Mouse (Mus musculus) lung, embryonic 16.5 days (tissue): Measurements from ENCODE around the gene Rev1. TPM values are rescaled to one million over a fixed set of nuclear protein-coding genes. Genes with fewer than 3 reads are reported as not detected.

Experiments
- ATAC-seq: fragments of 200-750 bp; cut with Nextera tagmentation; 2 replicates; pipeline ENCODE4 v1.8.0; 2017; ENCODE audit warnings: low read depth, mild to moderate bottlenecking, moderate library complexity
- H3K27ac ChIP-seq: fragments of 300-500 bp; sonication (generic); 2 replicates; pipeline ENCODE4 v1.5.1; 2014; ENCODE audit warnings: mild to moderate bottlenecking, control low read depth, low read length
- H3K27me3 ChIP-seq: fragments of 300-500 bp; sonication (generic); 2 replicates; pipeline ENCODE4 v1.6.1; 2014; ENCODE audit warnings: low read depth, low read length, mixed read lengths; ENCODE audit not compliant: control insufficient read depth, insufficient read depth
- H3K36me3 ChIP-seq: fragments of 300-500 bp; sonication (generic); 2 replicates; pipeline ENCODE4 v1.6.1; 2014; ENCODE audit warnings: low read length; ENCODE audit not compliant: control insufficient read depth, insufficient read depth
- H3K4me1 ChIP-seq: fragments of 300-500 bp; sonication (generic); replicated peaks from 2 replicates; pipeline ENCODE4 v1.6.1; 2014; ENCODE audit warnings: low read length, mixed read lengths; ENCODE audit not compliant: control insufficient read depth, insufficient read depth
- H3K4me2 ChIP-seq: fragments of 300-500 bp; sonication (generic); 2 replicates; pipeline ENCODE4 v1.6.1; 2014; ENCODE audit warnings: low read depth, low read length, control low read depth
- H3K4me3 ChIP-seq: fragments of 300-500 bp; sonication (generic); 2 replicates; pipeline ENCODE4 v1.5.1; 2014; ENCODE audit warnings: mild to moderate bottlenecking, low read length, control low read depth
- H3K9ac ChIP-seq: fragments of 300-500 bp; sonication (generic); 2 replicates; pipeline ENCODE4 v1.6.1; 2014; ENCODE audit warnings: low read length, control low read depth
- H3K9me3 ChIP-seq: fragments of 300-500 bp; sonication (generic); 2 replicates; pipeline ENCODE4 v1.6.1; 2016; ENCODE audit warnings: low read length; ENCODE audit not compliant: control insufficient read depth
- WGBS: fragments of 180-500 bp; shearing (Covaris S2); extraction: QIAGEN DNeasy Blood & Tissue Kit; methylation state at CpG from one replicate; pipeline ENCODE4 v1.1.7; 2014; 5-methylcytosine and 5-hydroxymethylcytosine counted together
- polyA plus RNA-seq: library from polyadenylated mRNA; unstranded; fragments of >200 nt; fragmentation: Nextera tagmentation; extraction: Ambion mirVana; gene quantifications from 2 replicates; pipeline ENCODE4 v1.2.1, GENCODE M21; 2015

Rev1 gene
- polyA plus RNA-seq, 1 experiment from 2014 or later, result 20.6 TPM

GRCm38 (mm10) chr1:38139396-38139795, 9.8 kb upstream of the Rev1 start:
- Histone ChIP-seq H3K9ac (no peak overlapping the region), H3K27ac (no peak overlapping the region), H3K27me3 (no peaks in the 10 kb centered on the region), H3K4me1 (no peaks in the 10 kb centered on the region), H3K4me3 (no peak overlapping the region), H3K36me3 (no peaks in the 10 kb centered on the region), H3K4me2 (no peak overlapping the region), H3K9me3 (no peaks in the 10 kb centered on the region)
- ATAC-seq, result no peak
- 78% methylated on average over 2 of the region's 2 CpGs for WGBS

- 39% methylated on average over 6 of the region's 6 CpGs for WGBS
Measured at GRCm38 (mm10) chr1:38132942-38133341, 3.3 kb upstream of the Rev1 start.

DNA sequence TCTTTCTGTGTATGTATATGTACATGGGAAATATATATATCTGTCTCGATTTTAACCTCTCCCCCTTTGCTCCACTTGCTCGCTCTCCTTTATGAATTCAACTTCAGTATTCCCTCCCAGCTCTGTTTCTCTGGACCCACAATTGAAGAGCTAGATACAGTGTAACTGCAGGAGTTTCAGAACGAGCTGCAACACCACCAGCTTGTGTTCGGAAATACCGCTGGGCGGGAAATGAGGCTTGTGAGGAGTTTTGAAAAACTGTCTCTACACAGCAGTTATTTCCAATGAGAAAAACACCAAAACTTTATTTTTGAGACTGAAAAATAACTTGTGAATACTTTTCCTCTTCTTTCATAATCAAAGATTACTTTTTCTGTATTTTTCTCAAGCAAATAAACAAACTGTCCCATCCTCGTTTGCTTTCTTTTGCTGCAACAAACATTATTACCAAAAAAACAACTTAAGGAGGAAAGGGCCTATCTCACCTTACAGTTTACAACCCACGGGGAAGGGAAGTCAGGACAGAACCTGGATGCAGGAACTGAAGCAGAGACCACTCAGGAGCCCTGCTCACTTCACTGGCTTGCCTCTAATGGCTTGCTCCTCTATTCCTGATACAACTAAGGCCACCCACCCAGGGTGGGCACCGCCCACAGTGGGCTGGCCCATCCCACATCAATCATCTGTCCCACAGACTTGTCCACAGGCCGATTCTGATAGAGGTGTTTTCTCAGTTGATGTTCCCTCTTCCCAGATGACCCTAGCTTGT, 1.3 kb upstream of the Rev1 start:
- Histone ChIP-seq H3K4me2 (no peak overlapping the region), H3K27me3 (no peaks in the 10 kb centered on the region), H3K9me3 (no peaks in the 10 kb centered on the region), H3K4me3 (no peak overlapping the region), H3K4me1 (peaks cover 11% of the 10 kb centered on the region), H3K36me3 (no peaks in the 10 kb centered on the region), H3K27ac (no peak overlapping the region), H3K9ac (no peak overlapping the region)
- 34% methylated on average over 10 of the region's 10 CpGs for WGBS
- no peak for ATAC-seq

More at GRCm38 (mm10) chr1:38132942-38133341, 3.3 kb upstream of the Rev1 start:
- H3K9me3 ChIP-seq, result no peaks in the 10 kb centered on the region
- no peak overlapping the region for H3K4me2 ChIP-seq
- H3K27ac ChIP-seq, result no peak overlapping the region
- no peaks in the 10 kb centered on the region for H3K36me3 ChIP-seq
- peaks cover 6% of the 10 kb centered on the region for H3K4me1 ChIP-seq
- no peak overlapping the region for H3K4me3 ChIP-seq
- no peaks in the 10 kb centered on the region for H3K27me3 ChIP-seq
- no peak overlapping the region for H3K9ac ChIP-seq
- ATAC-seq, result no peak

- H3K27ac ChIP-seq, result peak overlapping the region; percentile 84
- peaks cover 14% of the 10 kb centered on the region for H3K4me1 ChIP-seq
- no peaks in the 10 kb centered on the region for H3K36me3 ChIP-seq
- H3K9me3 ChIP-seq, result no peaks in the 10 kb centered on the region
- peak overlapping the region; percentile 86 for H3K4me3 ChIP-seq
- H3K27me3 ChIP-seq, result no peaks in the 10 kb centered on the region
- under 1% methylated on average over 53 of the region's 68 CpGs for WGBS
- peak overlapping the region; percentile 88 for H3K9ac ChIP-seq
- H3K4me2 ChIP-seq, result peak overlapping the region; percentile 91
- no peak; the same call in 1 of the 2 replicates for ATAC-seq
Measured at GRCm38 (mm10) chr1:38128919-38129436, 623 bp downstream of the Rev1 start.

DNA sequence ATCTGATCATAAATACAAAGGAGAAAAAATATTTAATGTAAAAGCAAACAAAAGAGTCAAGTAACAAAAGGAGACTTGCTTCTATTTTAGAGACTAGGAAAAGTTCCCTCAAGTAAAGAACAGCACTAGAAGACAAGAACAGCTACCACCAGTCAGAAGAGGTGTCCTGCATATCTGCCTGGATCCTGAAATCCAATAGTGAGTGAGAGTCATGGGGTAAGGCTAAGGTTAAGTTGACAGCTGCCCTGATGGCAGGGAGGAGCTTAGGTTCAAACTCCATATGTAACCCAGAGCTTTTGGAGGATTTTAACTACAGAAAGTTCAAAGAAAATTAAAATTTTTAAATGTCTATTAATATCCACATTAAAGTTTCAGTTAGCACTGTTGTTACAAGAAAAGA, 2.6 kb downstream of the Rev1 start:
- Histone ChIP-seq H3K27me3 (no peaks in the 10 kb centered on the region), H3K4me3 (no peak overlapping the region), H3K27ac (no peak overlapping the region), H3K9me3 (no peaks in the 10 kb centered on the region), H3K9ac (no peak overlapping the region), H3K4me2 (no peak overlapping the region), H3K4me1 (peaks cover 14% of the 10 kb centered on the region), H3K36me3 (no peaks in the 10 kb centered on the region)
- ATAC-seq, result no peak

DNA sequence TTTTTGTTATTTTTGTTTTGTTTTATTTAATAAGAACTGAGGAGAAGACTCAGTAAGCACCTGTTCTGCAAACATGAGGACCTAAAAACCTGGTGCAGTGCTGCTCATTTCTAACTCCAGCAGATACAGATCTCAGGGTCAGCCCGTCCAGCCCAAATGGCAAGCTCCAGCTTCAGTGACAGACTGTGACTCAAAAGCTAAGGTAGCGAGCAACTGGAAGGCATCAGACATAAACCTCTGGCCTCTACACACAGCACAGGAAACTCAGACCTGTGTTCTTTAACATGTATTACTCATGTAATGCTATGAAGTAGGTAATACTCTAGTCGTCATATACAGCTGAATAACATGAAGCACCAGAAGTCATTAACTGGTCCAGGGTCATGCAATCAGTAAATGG, 3.2 kb downstream of the Rev1 start:
- no peaks in the 10 kb centered on the region for H3K27me3 ChIP-seq
- no peak overlapping the region for H3K27ac ChIP-seq
- H3K36me3 ChIP-seq, result no peaks in the 10 kb centered on the region
- H3K9me3 ChIP-seq, result no peaks in the 10 kb centered on the region
- ATAC-seq, result no peak
- 85% methylated on average over 3 of the region's 3 CpGs for WGBS
- H3K4me3 ChIP-seq, result no peak overlapping the region
- H3K9ac ChIP-seq, result no peak overlapping the region
- H3K4me2 ChIP-seq, result no peak overlapping the region
- peaks cover 14% of the 10 kb centered on the region for H3K4me1 ChIP-seq

GRCm38 (mm10) chr1:38124261-38124660, 5.3 kb downstream of the Rev1 start:
- Histone ChIP-seq H3K4me2 (no peak overlapping the region), H3K9me3 (no peaks in the 10 kb centered on the region), H3K4me3 (no peak overlapping the region), H3K4me1 (peaks cover 14% of the 10 kb centered on the region), H3K36me3 (no peaks in the 10 kb centered on the region), H3K27ac (no peak overlapping the region), H3K9ac (no peak overlapping the region), H3K27me3 (no peaks in the 10 kb centered on the region)
- no peak for ATAC-seq

GRCm38 (mm10) chr1:38120877-38121276, 8.7 kb downstream of the Rev1 start:
- Histone ChIP-seq H3K9me3 (no peaks in the 10 kb centered on the region), H3K27me3 (no peaks in the 10 kb centered on the region), H3K4me2 (no peak overlapping the region), H3K4me3 (no peak overlapping the region), H3K27ac (no peak overlapping the region), H3K36me3 (no peaks in the 10 kb centered on the region), H3K4me1 (0 out of 2 replicates have a peak, but pooled peaks cover 3% of the 10 kb centered on the region), H3K9ac (no peak overlapping the region)
- ATAC-seq, result no peak
- 68% methylated on average over 5 of the region's 5 CpGs for WGBS

DNA sequence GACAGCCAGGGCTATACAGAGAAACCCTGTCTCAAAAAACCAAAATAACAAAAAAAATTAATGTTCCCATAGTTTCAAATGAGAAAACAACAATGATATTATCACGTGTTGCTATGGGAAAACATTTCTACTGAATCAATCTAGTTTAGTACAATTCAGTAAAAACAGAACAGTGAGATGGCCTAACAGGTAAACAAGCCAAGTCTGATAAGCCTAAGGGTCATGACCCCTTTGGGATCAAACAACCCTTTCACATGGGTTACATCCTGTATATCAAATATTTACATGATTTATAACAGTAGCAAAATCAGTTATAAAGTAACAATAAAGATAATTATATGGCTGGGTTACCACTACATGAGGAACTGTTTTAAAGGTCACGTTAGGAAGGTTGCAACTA, 11.0 kb downstream of the Rev1 start:
- Histone ChIP-seq H3K9ac (no peak overlapping the region), H3K36me3 (no peaks in the 10 kb centered on the region), H3K4me1 (no peaks in the 10 kb centered on the region), H3K9me3 (no peaks in the 10 kb centered on the region), H3K27ac (no peak overlapping the region), H3K27me3 (no peaks in the 10 kb centered on the region), H3K4me3 (no peak overlapping the region), H3K4me2 (no peak overlapping the region)
- ATAC-seq, result no peak
- WGBS, result 78% methylated on average over 2 of the region's 2 CpGs
